Mouse (Mus musculus): ENCODE data around the gene 6030468B19Rik.
"Not testable (repeated sequence)": the region's sequence is repeated elsewhere in the genome, so short reads cannot be mapped to it uniquely, and the experiment has no call there.

The 6030468B19Rik gene

GRCm38 (mm10) chr11:117800038-117800437 lies 2.6 kb downstream of the 6030468B19Rik start:
- H3K9me3 ChIP-seq (ENCODE audit: low read length), result no peaks in the 10 kb centered on the region
- H3K27me3 ChIP-seq (ENCODE audit: insufficient read depth, low read length), result peaks cover 19% of the 10 kb centered on the region
- no peaks in the 10 kb centered on the region for H3K36me3 ChIP-seq (ENCODE audit: insufficient read depth, low read length)
- no peak overlapping the region for H3K4me3 ChIP-seq (replicated peaks; ENCODE audit: low read length)
- peaks cover 26% of the 10 kb centered on the region for H3K4me1 ChIP-seq (replicated peaks; ENCODE audit: low read depth, low read length)
- no peak for TF ChIP-seq CTCF (conservative IDR thresholded peaks at IDR 0.05; ENCODE audit: low read length)
- TF ChIP-seq POU5F1 (IDR thresholded peaks at IDR 0.05; ENCODE audit: borderline replicate concordance, low read length), result no peak
- no peak for TF ChIP-seq NANOG (IDR thresholded peaks at IDR 0.05; ENCODE audit: borderline replicate concordance, low read length)

- Histone ChIP-seq H3K9me3 (ENCODE audit: low read length) (no peaks in the 10 kb centered on the region), H3K27me3 (ENCODE audit: insufficient read depth, low read length) (peaks cover 13% of the 10 kb centered on the region), H3K4me1 (replicated peaks; ENCODE audit: low read depth, low read length) (peaks cover 29% of the 10 kb centered on the region), H3K36me3 (ENCODE audit: insufficient read depth, low read length) (no peaks in the 10 kb centered on the region), H3K4me3 (replicated peaks; ENCODE audit: low read length) (no peak overlapping the region)
- TF ChIP-seq NANOG (IDR thresholded peaks at IDR 0.05; ENCODE audit: borderline replicate concordance, low read length), result no peak
These were observed 4.2 kb downstream of the 6030468B19Rik start for GRCm38 (mm10) chr11:117801650-117802049.

GRCm38 (mm10) chr11:117803166-117803688 lies 5.8 kb downstream of the 6030468B19Rik start:
- peaks cover 15% of the 10 kb centered on the region for H3K4me1 ChIP-seq (replicated peaks; ENCODE audit: low read depth, low read length)
- H3K9me3 ChIP-seq (ENCODE audit: low read length), result no peaks in the 10 kb centered on the region
- H3K4me3 ChIP-seq (replicated peaks; ENCODE audit: low read length), result no peak overlapping the region
- peaks cover 9% of the 10 kb centered on the region for H3K27me3 ChIP-seq (ENCODE audit: insufficient read depth, low read length)
- TF ChIP-seq CTCF (conservative IDR thresholded peaks at IDR 0.05; ENCODE audit: low read length), result no peak
- TF ChIP-seq NANOG (IDR thresholded peaks at IDR 0.05; ENCODE audit: borderline replicate concordance, low read length), result no peak
- TF ChIP-seq POU5F1 (IDR thresholded peaks at IDR 0.05; ENCODE audit: borderline replicate concordance, low read length), result no peak
- no peaks in the 10 kb centered on the region for H3K36me3 ChIP-seq (ENCODE audit: insufficient read depth, low read length)

GRCm38 (mm10) chr11:117806781-117807180 lies 9.3 kb downstream of the 6030468B19Rik start:
- H3K36me3 ChIP-seq (ENCODE audit: insufficient read depth, low read length), result peaks cover 6% of the 10 kb centered on the region
- TF ChIP-seq CTCF (conservative IDR thresholded peaks at IDR 0.05; ENCODE audit: low read length), result no peak
- TF ChIP-seq NANOG (IDR thresholded peaks at IDR 0.05; ENCODE audit: borderline replicate concordance, low read length), result no peak
- no peak for TF ChIP-seq POU5F1 (IDR thresholded peaks at IDR 0.05; ENCODE audit: borderline replicate concordance, low read length)
- H3K4me1 ChIP-seq (replicated peaks; ENCODE audit: low read depth, low read length), result peaks cover 27% of the 10 kb centered on the region
- H3K4me3 ChIP-seq (replicated peaks; ENCODE audit: low read length), result no peak overlapping the region
- peaks cover 3% of the 10 kb centered on the region for H3K27me3 ChIP-seq (ENCODE audit: insufficient read depth, low read length)
- H3K9me3 ChIP-seq (ENCODE audit: low read length), result no peaks in the 10 kb centered on the region

- Histone ChIP-seq H3K27me3 (ENCODE audit: insufficient read depth, low read length) (no peaks in the 10 kb centered on the region), H3K4me1 (replicated peaks; ENCODE audit: low read depth, low read length) (peaks cover 55% of the 10 kb centered on the region), H3K36me3 (ENCODE audit: insufficient read depth, low read length) (peaks cover 35% of the 10 kb centered on the region), H3K4me3 (replicated peaks; ENCODE audit: low read length) (peak within 1 kb of the TSS; percentile 97), H3K9me3 (ENCODE audit: low read length) (no peaks in the 10 kb centered on the region)
- TF ChIP-seq NANOG (IDR thresholded peaks at IDR 0.05; ENCODE audit: borderline replicate concordance, low read length), result no peak
- no peak for TF ChIP-seq CTCF (conservative IDR thresholded peaks at IDR 0.05; ENCODE audit: low read length)
- no peak for TF ChIP-seq POU5F1 (IDR thresholded peaks at IDR 0.05; ENCODE audit: borderline replicate concordance, low read length)
These were observed 12.2 kb downstream of the 6030468B19Rik start, which contains the start of the genes Gm20708 and Syngr2 for GRCm38 (mm10) chr11:117809407-117810311. Gene Gm20708 (plus strand): TSS chr11:117809668. Gene Syngr2 (plus strand): TSS chr11:117809668.

- TF ChIP-seq CTCF (conservative IDR thresholded peaks at IDR 0.05; ENCODE audit: low read length) (peak; percentile 18; the same call in 1 of the 2 replicates), NANOG (IDR thresholded peaks at IDR 0.05; ENCODE audit: borderline replicate concordance, low read length) (no peak)
- no peaks in the 10 kb centered on the region for H3K27me3 ChIP-seq (ENCODE audit: insufficient read depth, low read length)
- peaks cover 63% of the 10 kb centered on the region for H3K4me1 ChIP-seq (replicated peaks; ENCODE audit: low read depth, low read length)
- peak overlapping the region; percentile 97 for H3K4me3 ChIP-seq (replicated peaks; ENCODE audit: low read length)
- H3K9me3 ChIP-seq (ENCODE audit: low read length), result no peaks in the 10 kb centered on the region
- H3K36me3 ChIP-seq (ENCODE audit: insufficient read depth, low read length), result peaks cover 44% of the 10 kb centered on the region
These were observed 13.1 kb downstream of the 6030468B19Rik start for GRCm38 (mm10) chr11:117810401-117811046.

GRCm38 (mm10) chr11:117813867-117814266 lies 16.4 kb downstream of the 6030468B19Rik start:
- peaks cover 75% of the 10 kb centered on the region for H3K36me3 ChIP-seq (ENCODE audit: insufficient read depth, low read length)
- no peaks in the 10 kb centered on the region for H3K9me3 ChIP-seq (ENCODE audit: low read length)
- H3K27me3 ChIP-seq (ENCODE audit: insufficient read depth, low read length), result no peaks in the 10 kb centered on the region
- TF ChIP-seq CTCF (conservative IDR thresholded peaks at IDR 0.05; ENCODE audit: low read length) (no peak), POU5F1 (IDR thresholded peaks at IDR 0.05; ENCODE audit: borderline replicate concordance, low read length) (no peak), NANOG (IDR thresholded peaks at IDR 0.05; ENCODE audit: borderline replicate concordance, low read length) (no peak)
- peaks cover 87% of the 10 kb centered on the region for H3K4me1 ChIP-seq (replicated peaks; ENCODE audit: low read depth, low read length)
- H3K4me3 ChIP-seq (replicated peaks; ENCODE audit: low read length), result no peak overlapping the region

GRCm38 (mm10) chr11:117814704-117815366 lies 17.4 kb downstream of the 6030468B19Rik start:
- Histone ChIP-seq H3K4me1 (replicated peaks; ENCODE audit: low read depth, low read length) (peaks cover 92% of the 10 kb centered on the region), H3K27me3 (ENCODE audit: insufficient read depth, low read length) (no peaks in the 10 kb centered on the region), H3K36me3 (ENCODE audit: insufficient read depth, low read length) (peaks cover 85% of the 10 kb centered on the region), H3K4me3 (replicated peaks; ENCODE audit: low read length) (no peak overlapping the region), H3K9me3 (ENCODE audit: low read length) (no peaks in the 10 kb centered on the region)
- TF ChIP-seq POU5F1 (IDR thresholded peaks at IDR 0.05; ENCODE audit: borderline replicate concordance, low read length) (no peak), NANOG (IDR thresholded peaks at IDR 0.05; ENCODE audit: borderline replicate concordance, low read length) (no peak), CTCF (conservative IDR thresholded peaks at IDR 0.05; ENCODE audit: low read length) (no peak)

- Histone ChIP-seq H3K4me1 (replicated peaks; ENCODE audit: low read depth, low read length) (peaks cover 92% of the 10 kb centered on the region), H3K36me3 (ENCODE audit: insufficient read depth, low read length) (peaks cover 95% of the 10 kb centered on the region)
- not testable (repeated sequence) for H3K4me3 ChIP-seq (replicated peaks; ENCODE audit: low read length); H3K9me3 ChIP-seq (ENCODE audit: low read length); H3K27me3 ChIP-seq (ENCODE audit: insufficient read depth, low read length)
These were observed 18.4 kb downstream of the 6030468B19Rik start for GRCm38 (mm10) chr11:117815850-117816249.
